Mouse (Mus musculus): ENCODE data around the gene Pcid2. TPM values are rescaled to one million over a fixed set of nuclear protein-coding genes. Genes with fewer than 3 reads are reported as not detected.
A peak's percentile ranks its signal among the peaks of the same experiment; 100 is the strongest.

Pcid2 gene
- polyA plus RNA-seq, 1 experiment from 2014 or later = 38.2 TPM

- WGBS = 80% methylated on average over 11 of the region's 11 CpGs
- Histone ChIP-seq H3K9ac (ENCODE audit: low read length) (no peak overlapping the region), H3K4me2 (ENCODE audit: low read length) (no peak overlapping the region), H3K27me3 (replicated peaks; ENCODE audit: control insufficient read depth, insufficient read depth, low read length) (no peaks in the 10 kb centered on the region), H3K4me3 (ENCODE audit: low read depth, low read length) (no peak overlapping the region), H3K27ac (ENCODE audit: low read depth) (no peak overlapping the region), H3K4me1 (replicated peaks; ENCODE audit: control insufficient read depth, insufficient read depth, low read length) (no peaks in the 10 kb centered on the region), H3K36me3 (ENCODE audit: control insufficient read depth, insufficient read depth, low read length) (peaks cover 51% of the 10 kb centered on the region), H3K9me3 (ENCODE audit: control insufficient read depth, low read length) (no peaks in the 10 kb centered on the region)
- ATAC-seq (replicated peaks; ENCODE audit: low FRiP score, low TSS enrichment, low read depth) (no peak), DNase-seq (ENCODE audit: low spot score) (no peak)
Observed at GRCm38 (mm10) chr8:13073255-13073654, 32.0 kb downstream of the Pcid2 start.

GRCm38 (mm10) chr8:13063112-13063511 lies 42.1 kb downstream of the Pcid2 start:
- ATAC-seq (replicated peaks; ENCODE audit: low FRiP score, low TSS enrichment, low read depth) = 0 out of 2 replicates have a peak, but pooled peaks have one; percentile 32
- Histone ChIP-seq H3K4me1 (replicated peaks; ENCODE audit: control insufficient read depth, insufficient read depth, low read length) (no peaks in the 10 kb centered on the region), H3K4me2 (ENCODE audit: low read length) (no peak overlapping the region), H3K27ac (ENCODE audit: low read depth) (no peak overlapping the region), H3K36me3 (ENCODE audit: control insufficient read depth, insufficient read depth, low read length) (no peaks in the 10 kb centered on the region), H3K4me3 (ENCODE audit: low read depth, low read length) (no peak overlapping the region), H3K9me3 (ENCODE audit: control insufficient read depth, low read length) (no peaks in the 10 kb centered on the region), H3K9ac (ENCODE audit: low read length) (no peak overlapping the region), H3K27me3 (replicated peaks; ENCODE audit: control insufficient read depth, insufficient read depth, low read length) (no peaks in the 10 kb centered on the region)
- WGBS = 67% methylated on average over 16 of the region's 16 CpGs
- no peak for DNase-seq (ENCODE audit: low spot score)

DNA sequence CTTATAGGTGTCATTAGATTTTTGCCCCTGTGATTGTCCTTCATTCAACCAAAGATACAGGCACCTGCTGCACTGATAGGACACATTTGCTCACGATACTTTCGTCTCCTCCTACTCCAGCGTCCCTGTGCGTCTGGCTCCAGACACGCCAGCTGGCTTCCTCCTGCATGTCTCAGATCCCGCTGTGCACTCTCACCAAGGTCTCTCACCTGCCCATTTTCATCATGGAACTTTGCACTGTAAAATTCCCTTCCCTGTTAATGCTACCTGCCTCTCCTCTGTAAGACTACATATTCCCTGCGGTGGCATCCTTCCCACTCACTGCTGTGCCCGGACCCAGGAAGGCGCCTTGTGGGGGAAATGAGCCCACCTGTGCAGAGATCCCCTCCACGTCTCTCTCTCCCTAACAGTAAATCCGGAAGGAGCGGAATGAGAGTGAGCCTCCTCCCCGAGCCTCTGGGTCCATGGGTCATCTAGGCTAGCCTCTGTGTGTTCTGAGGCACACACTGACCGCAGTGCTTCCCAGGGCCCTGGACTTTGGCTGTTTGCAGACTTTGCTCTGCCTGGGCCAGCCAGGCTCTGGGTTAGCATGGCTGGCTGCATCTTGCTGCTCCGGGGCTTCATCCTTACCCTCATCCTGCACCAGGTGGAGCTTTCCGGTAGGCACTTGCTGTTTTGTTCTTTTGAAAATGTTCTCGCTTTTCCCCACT lies 44.7 kb downstream of the Pcid2 start, which contains the start of gene Proz:
TSS of gene Proz (plus strand) at position 474 of the 710 bp plus-strand sequence.
- WGBS = 75% methylated on average over 17 of the region's 17 CpGs
- no peak within 1 kb of the TSS for H3K4me3 ChIP-seq (ENCODE audit: low read depth, low read length)
- H3K36me3 ChIP-seq (ENCODE audit: control insufficient read depth, insufficient read depth, low read length) = no peaks in the 10 kb centered on the region
- peak; percentile 48; the same call in 1 of the 2 replicates for ATAC-seq (replicated peaks; ENCODE audit: low FRiP score, low TSS enrichment, low read depth)
- no peaks in the 10 kb centered on the region for H3K9me3 ChIP-seq (ENCODE audit: control insufficient read depth, low read length)
- no peak within 1 kb of the TSS for H3K9ac ChIP-seq (ENCODE audit: low read length)
- H3K4me1 ChIP-seq (replicated peaks; ENCODE audit: control insufficient read depth, insufficient read depth, low read length) = no peaks in the 10 kb centered on the region
- no peak within 1 kb of the TSS for H3K4me2 ChIP-seq (ENCODE audit: low read length)
- no peak for DNase-seq (ENCODE audit: low spot score)
- H3K27me3 ChIP-seq (replicated peaks; ENCODE audit: control insufficient read depth, insufficient read depth, low read length) = no peaks in the 10 kb centered on the region
- no peak within 1 kb of the TSS for H3K27ac ChIP-seq (ENCODE audit: low read depth)

DNA sequence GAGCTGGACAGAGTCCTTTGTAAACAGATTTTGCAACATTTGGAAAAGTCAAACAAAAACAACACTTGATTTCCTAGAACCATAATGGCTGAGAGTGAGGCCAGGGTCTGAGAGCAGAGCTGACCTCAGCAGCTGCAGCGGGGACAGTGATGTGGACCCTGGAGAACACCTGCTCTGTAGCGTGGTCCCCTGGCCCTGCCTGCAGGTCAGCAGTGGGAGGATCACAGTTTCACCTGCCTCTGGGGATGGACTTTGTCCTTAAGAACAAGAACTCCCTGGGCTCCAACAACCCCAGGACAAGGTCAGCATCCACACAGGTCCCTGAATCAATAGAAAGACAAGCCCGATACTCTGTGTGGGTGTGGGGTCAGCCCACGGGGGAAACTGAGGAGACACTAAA lies 47.9 kb downstream of the Pcid2 start:
- DNase-seq (ENCODE audit: low spot score) = no peak
- ATAC-seq (replicated peaks; ENCODE audit: low FRiP score, low TSS enrichment, low read depth) = no peak
- 82% methylated on average over 4 of the region's 4 CpGs for WGBS

GRCm38 (mm10) chr8:13050550-13050949 lies 54.7 kb downstream of the Pcid2 start:
- ATAC-seq (replicated peaks; ENCODE audit: low FRiP score, low TSS enrichment, low read depth) (no peak), DNase-seq (ENCODE audit: low spot score) (no peak)
- Histone ChIP-seq H3K36me3 (ENCODE audit: control insufficient read depth, insufficient read depth, low read length) (no peaks in the 10 kb centered on the region), H3K9me3 (ENCODE audit: control insufficient read depth, low read length) (no peaks in the 10 kb centered on the region), H3K4me3 (ENCODE audit: low read depth, low read length) (no peak overlapping the region), H3K27ac (ENCODE audit: low read depth) (no peak overlapping the region), H3K4me1 (replicated peaks; ENCODE audit: control insufficient read depth, insufficient read depth, low read length) (no peaks in the 10 kb centered on the region), H3K4me2 (ENCODE audit: low read length) (no peak overlapping the region), H3K9ac (ENCODE audit: low read length) (no peak overlapping the region), H3K27me3 (replicated peaks; ENCODE audit: control insufficient read depth, insufficient read depth, low read length) (no peaks in the 10 kb centered on the region)
- 80% methylated on average over 10 of the region's 10 CpGs for WGBS

More for the DNA sequence above, 47.9 kb downstream of the Pcid2 start:
- Histone ChIP-seq H3K9ac (ENCODE audit: low read length) (no peak overlapping the region), H3K9me3 (ENCODE audit: control insufficient read depth, low read length) (no peaks in the 10 kb centered on the region), H3K4me1 (replicated peaks; ENCODE audit: control insufficient read depth, insufficient read depth, low read length) (no peaks in the 10 kb centered on the region), H3K4me2 (ENCODE audit: low read length) (no peak overlapping the region), H3K4me3 (ENCODE audit: low read depth, low read length) (no peak overlapping the region), H3K27ac (ENCODE audit: low read depth) (no peak overlapping the region), H3K27me3 (replicated peaks; ENCODE audit: control insufficient read depth, insufficient read depth, low read length) (no peaks in the 10 kb centered on the region), H3K36me3 (ENCODE audit: control insufficient read depth, insufficient read depth, low read length) (no peaks in the 10 kb centered on the region)

DNA sequence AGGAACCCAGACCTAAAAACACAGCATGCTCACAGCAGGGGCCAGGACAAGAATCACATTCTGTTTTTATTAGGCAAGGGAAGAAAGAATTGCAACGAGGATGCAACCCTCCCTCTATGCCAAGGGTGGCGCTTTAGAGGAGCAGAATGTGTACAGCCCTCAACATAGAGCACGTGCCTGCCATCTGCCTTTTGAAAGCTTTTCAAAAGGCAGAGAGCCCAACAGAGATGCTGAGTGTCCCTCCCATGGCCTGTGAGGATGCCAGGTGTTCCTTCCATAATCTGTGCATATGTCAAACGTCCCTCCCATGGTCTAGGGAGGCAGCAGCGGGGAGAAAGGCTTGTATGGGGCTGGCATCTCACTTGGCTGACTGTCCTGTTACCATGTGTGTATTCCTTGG lies 57.6 kb downstream of the Pcid2 start:
- H3K36me3 ChIP-seq (ENCODE audit: control insufficient read depth, insufficient read depth, low read length) = no peaks in the 10 kb centered on the region
- DNase-seq (ENCODE audit: low spot score) (no peak), ATAC-seq (replicated peaks; ENCODE audit: low FRiP score, low TSS enrichment, low read depth) (no peak)
- H3K27me3 ChIP-seq (replicated peaks; ENCODE audit: control insufficient read depth, insufficient read depth, low read length) = no peaks in the 10 kb centered on the region
- no peak overlapping the region for H3K9ac ChIP-seq (ENCODE audit: low read length)
- H3K9me3 ChIP-seq (ENCODE audit: control insufficient read depth, low read length) = no peaks in the 10 kb centered on the region
- H3K4me3 ChIP-seq (ENCODE audit: low read depth, low read length) = no peak overlapping the region
- no peak overlapping the region for H3K4me2 ChIP-seq (ENCODE audit: low read length)
- no peaks in the 10 kb centered on the region for H3K4me1 ChIP-seq (replicated peaks; ENCODE audit: control insufficient read depth, insufficient read depth, low read length)
- H3K27ac ChIP-seq (ENCODE audit: low read depth) = no peak overlapping the region
- WGBS = 65% methylated on average over 5 of the region's 5 CpGs

DNA sequence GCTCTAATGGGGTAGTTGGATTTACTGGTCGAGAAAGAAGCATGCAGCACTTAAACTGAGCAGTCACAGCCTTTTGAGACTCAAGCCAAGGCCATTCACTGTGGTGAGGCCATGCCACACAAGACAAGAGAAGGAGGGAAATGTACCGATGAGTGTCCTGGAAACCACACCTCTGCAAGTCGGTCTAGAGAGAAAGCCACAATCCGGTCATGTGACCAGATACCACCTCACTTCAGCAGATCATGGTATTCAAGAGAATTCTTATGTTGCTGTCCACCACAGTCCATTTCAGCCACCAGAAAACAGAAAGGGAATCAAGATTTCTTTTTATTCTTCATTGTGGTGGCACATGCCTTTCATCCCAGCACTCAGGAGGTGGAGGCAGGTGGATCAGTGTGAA lies 63.8 kb downstream of the Pcid2 start:
- H3K4me3 ChIP-seq (ENCODE audit: low read depth, low read length) = no peak overlapping the region
- DNase-seq (ENCODE audit: low spot score) = no peak
- no peaks in the 10 kb centered on the region for H3K36me3 ChIP-seq (ENCODE audit: control insufficient read depth, insufficient read depth, low read length)
- ATAC-seq (replicated peaks; ENCODE audit: low FRiP score, low TSS enrichment, low read depth) = no peak
- 82% methylated on average over 4 of the region's 4 CpGs for WGBS
- no peak overlapping the region for H3K27ac ChIP-seq (ENCODE audit: low read depth)
- H3K27me3 ChIP-seq (replicated peaks; ENCODE audit: control insufficient read depth, insufficient read depth, low read length) = no peaks in the 10 kb centered on the region
- H3K9me3 ChIP-seq (ENCODE audit: control insufficient read depth, low read length) = no peaks in the 10 kb centered on the region
- no peaks in the 10 kb centered on the region for H3K4me1 ChIP-seq (replicated peaks; ENCODE audit: control insufficient read depth, insufficient read depth, low read length)
- no peak overlapping the region for H3K9ac ChIP-seq (ENCODE audit: low read length)
- H3K4me2 ChIP-seq (ENCODE audit: low read length) = no peak overlapping the region

- no peaks in the 10 kb centered on the region for H3K4me1 ChIP-seq (replicated peaks; ENCODE audit: control insufficient read depth, insufficient read depth, low read length)
- H3K27me3 ChIP-seq (replicated peaks; ENCODE audit: control insufficient read depth, insufficient read depth, low read length) = no peaks in the 10 kb centered on the region
- ATAC-seq (replicated peaks; ENCODE audit: low FRiP score, low TSS enrichment, low read depth) (no peak), DNase-seq (ENCODE audit: low spot score) (no peak)
- no peak overlapping the region for H3K27ac ChIP-seq (ENCODE audit: low read depth)
- H3K4me2 ChIP-seq (ENCODE audit: low read length) = no peak overlapping the region
- no peak overlapping the region for H3K4me3 ChIP-seq (ENCODE audit: low read depth, low read length)
- no peaks in the 10 kb centered on the region for H3K36me3 ChIP-seq (ENCODE audit: control insufficient read depth, insufficient read depth, low read length)
- no peaks in the 10 kb centered on the region for H3K9me3 ChIP-seq (ENCODE audit: control insufficient read depth, low read length)
- WGBS = 82% methylated on average over 6 of the region's 6 CpGs
- no peak overlapping the region for H3K9ac ChIP-seq (ENCODE audit: low read length)
Observed at GRCm38 (mm10) chr8:13039054-13039453, 66.2 kb downstream of the Pcid2 start.

GRCm38 (mm10) chr8:13037569-13037968 lies 67.7 kb downstream of the Pcid2 start:
- no peak overlapping the region for H3K27ac ChIP-seq (ENCODE audit: low read depth)
- H3K4me2 ChIP-seq (ENCODE audit: low read length) = no peak overlapping the region
- no peak overlapping the region for H3K4me3 ChIP-seq (ENCODE audit: low read depth, low read length)
- WGBS = 50% methylated on average over 5 of the region's 5 CpGs
- no peaks in the 10 kb centered on the region for H3K27me3 ChIP-seq (replicated peaks; ENCODE audit: control insufficient read depth, insufficient read depth, low read length)
- no peak overlapping the region for H3K9ac ChIP-seq (ENCODE audit: low read length)
- ATAC-seq (replicated peaks; ENCODE audit: low FRiP score, low TSS enrichment, low read depth) (peak; percentile 23; the same call in 1 of the 2 replicates), DNase-seq (ENCODE audit: low spot score) (no peak)
- H3K4me1 ChIP-seq (replicated peaks; ENCODE audit: control insufficient read depth, insufficient read depth, low read length) = no peaks in the 10 kb centered on the region
- no peaks in the 10 kb centered on the region for H3K36me3 ChIP-seq (ENCODE audit: control insufficient read depth, insufficient read depth, low read length)
- H3K9me3 ChIP-seq (ENCODE audit: control insufficient read depth, low read length) = no peaks in the 10 kb centered on the region

Data from intestine, embryonic 14.5 days (tissue).